ENCODE assay signal across 10 mouse cellular contexts in genomic region chr12:13180332-13180714, GRCm38 (mm10).
DNase-seq lines count a peak whose midpoint lies in the region; ATAC-seq and TF ChIP-seq lines count a peak whose summit lies in the region.
"Had no signal": no experiment of that assay in that cellular context is flagged by ENCODE, and none has a peak within 500 bp of the region (broad histone marks: within the 10 kb centered on the region; RNA-seq: fewer than 3 reads in every experiment).

No protein-coding gene starts in this region.

- peak; percentile 43 for DNase-seq in heart, adult 11 months
- no peak for DNase-seq in heart, adult 8-10 months (ENCODE audit: low spot score)
- DNase-seq in kidney, postnatal 36 days, result no peak
- DNase-seq in forebrain, postnatal 0 days, result no peak
- DNase-seq in thymus, adult 18-20 months, result no peak
- DNase-seq in thymus, postnatal 10 days (ENCODE audit: low spot score in 2 of 2), result no peak
- DNase-seq: cerebellum, postnatal 10 days had no signal

- H3K4me1 ChIP-seq in kidney, embryonic 16.5 days (ENCODE audit: insufficient read depth, low read length), result peaks cover 54% of the 10 kb centered on the region
- peaks cover 9% of the 10 kb centered on the region; the same call in 1 of the 2 replicates for H3K4me1 ChIP-seq in forebrain, postnatal 0 days (ENCODE audit: insufficient read depth)
- H3K4me1 ChIP-seq in midbrain, embryonic 12.5 days, result peaks cover 25% of the 10 kb centered on the region

- H3K36me3 ChIP-seq in kidney, embryonic 16.5 days (ENCODE audit: insufficient read depth, low read length), result no peaks in the 10 kb centered on the region
- H3K36me3 ChIP-seq in forebrain, postnatal 0 days (ENCODE audit: insufficient read depth), result no peaks in the 10 kb centered on the region
- no peaks in the 10 kb centered on the region for H3K36me3 ChIP-seq in midbrain, embryonic 12.5 days

- H3K9ac ChIP-seq in kidney, embryonic 16.5 days (replicated peaks; ENCODE audit: low read length), result no peak overlapping the region
- no peak overlapping the region for H3K9ac ChIP-seq in forebrain, postnatal 0 days
- H3K9ac ChIP-seq in midbrain, embryonic 12.5 days (replicated peaks), result 0 out of 2 replicates have a peak overlapping the region, but pooled peaks have one; percentile 17

- no peaks in the 10 kb centered on the region for H3K27me3 ChIP-seq in kidney, embryonic 16.5 days (ENCODE audit: insufficient read depth, low read length)
- no peaks in the 10 kb centered on the region for H3K27me3 ChIP-seq in forebrain, postnatal 0 days (ENCODE audit: insufficient read depth, low read length)
- 0 out of 2 replicates have a peak, but pooled peaks cover 4% of the 10 kb centered on the region for H3K27me3 ChIP-seq in midbrain, embryonic 12.5 days

- no peak overlapping the region for H3K4me3 ChIP-seq in kidney, embryonic 16.5 days (ENCODE audit: low read length)
- H3K4me3 ChIP-seq in forebrain, postnatal 0 days (ENCODE audit: low read depth, low read length), result no peak overlapping the region
- H3K4me3 ChIP-seq in midbrain, embryonic 12.5 days, result no peak overlapping the region

- TF ChIP-seq CTCF in forebrain, postnatal 0 days (IDR thresholded peaks at IDR 0.05; ENCODE audit: low read depth), result no peak

- ATAC-seq in kidney, embryonic 16.5 days (ENCODE audit: low FRiP score, low TSS enrichment), result no peak
- no peak for ATAC-seq in forebrain, postnatal 0 days
- ATAC-seq in midbrain, embryonic 12.5 days (ENCODE audit: low FRiP score, low read depth), result peak; percentile 39; the same call in 1 of the 2 replicates

- H3K9me3 ChIP-seq in kidney, embryonic 16.5 days (ENCODE audit: low read length), result no peaks in the 10 kb centered on the region
- H3K9me3 ChIP-seq in forebrain, postnatal 0 days (ENCODE audit: low read length), result no peaks in the 10 kb centered on the region
- no peaks in the 10 kb centered on the region for H3K9me3 ChIP-seq in midbrain, embryonic 12.5 days

- H3K4me2 ChIP-seq in kidney, embryonic 16.5 days (replicated peaks; ENCODE audit: low read depth, low read length), result no peak overlapping the region
- no peak overlapping the region for H3K4me2 ChIP-seq in forebrain, postnatal 0 days (ENCODE audit: low read depth)
- H3K4me2 ChIP-seq in midbrain, embryonic 12.5 days (replicated peaks), result 0 out of 2 replicates have a peak overlapping the region, but pooled peaks have one; percentile 12

- peak overlapping the region; percentile 51; the same call in 1 of the 2 replicates for H3K27ac ChIP-seq in kidney, embryonic 16.5 days (ENCODE audit: low read length)
- H3K27ac ChIP-seq in forebrain, postnatal 0 days (ENCODE audit: low read depth, low read length), result 0 out of 2 replicates have a peak overlapping the region, but pooled peaks have one; percentile 15
- peak overlapping the region; percentile 49 for H3K27ac ChIP-seq in midbrain, embryonic 12.5 days (replicated peaks)
- H3K27ac ChIP-seq: macrophage had no signal
